Mouse (Mus musculus) retina, postnatal 1 day (tissue): ENCODE data around the gene Gnrhr.

ENCODE experiments used
- DNase-seq: peaks from one replicate; pipeline ENCODE4 v3.0.0-alpha.2; 2012

Gene Gnrhr

GRCm38 (mm10) chr5:86197801-86198200 lies at the start of gene Gnrhr:
Gnrhr (minus strand) TSS chr5:86197901.
- DNase-seq: no peak

- DNase-seq: no peak
These were observed 48.9 kb upstream of the Gnrhr start for GRCm38 (mm10) chr5:86246559-86246958.

- no peak for DNase-seq
These were observed 47.2 kb upstream of the Gnrhr start for GRCm38 (mm10) chr5:86244880-86245279.

GRCm38 (mm10) chr5:86244275-86244674 lies 46.6 kb upstream of the Gnrhr start:
- DNase-seq: peak; percentile 12

- peak; percentile 44 for DNase-seq
These were observed 29.6 kb upstream of the Gnrhr start for GRCm38 (mm10) chr5:86227156-86227853.

GRCm38 (mm10) chr5:86191356-86191755 lies 6.3 kb downstream of the Gnrhr start:
- peak; percentile 74 for DNase-seq

- peak; percentile 71 for DNase-seq
These were observed 6.9 kb downstream of the Gnrhr start for GRCm38 (mm10) chr5:86190770-86191169.

- DNase-seq: no peak
These were observed 7.4 kb downstream of the Gnrhr start for GRCm38 (mm10) chr5:86190290-86190689.

GRCm38 (mm10) chr5:86187441-86187840 lies 10.3 kb downstream of the Gnrhr start:
- DNase-seq: no peak

- DNase-seq: peak; percentile 18
These were observed 23.9 kb downstream of the Gnrhr start for GRCm38 (mm10) chr5:86173778-86174177.

GRCm38 (mm10) chr5:86172449-86173161 lies 25.1 kb downstream of the Gnrhr start, which contains the start of gene Uba6:
Uba6 (minus strand) TSS chr5:86172803.
- DNase-seq: peak; percentile 99

GRCm38 (mm10) chr5:86172088-86172448 lies 25.6 kb downstream of the Gnrhr start:
- no peak for DNase-seq
